Mouse (Mus musculus) G1E (cell line): Measurements from ENCODE around the gene Pdgfb.

Source experiments
- CTCF ChIP-seq: IDR thresholded peaks from 2 replicates; pipeline ENCODE4 v1.5.1; 2012; ENCODE audit warnings: low read depth, low read length, inconsistent platforms, mixed read lengths
- GATA1 ChIP-seq: IDR thresholded peaks from 2 replicates; pipeline ENCODE4 v1.6.1; 2012; ENCODE audit warnings: borderline replicate concordance, low read length, inconsistent platforms, mixed read lengths
- POLR2AphosphoS5 ChIP-seq: IDR thresholded peaks from 2 replicates; pipeline ENCODE4 v1.6.1; 2012; ENCODE audit warnings: low read depth, low read length, inconsistent platforms; ENCODE audit not compliant: insufficient replicate concordance

DNA sequence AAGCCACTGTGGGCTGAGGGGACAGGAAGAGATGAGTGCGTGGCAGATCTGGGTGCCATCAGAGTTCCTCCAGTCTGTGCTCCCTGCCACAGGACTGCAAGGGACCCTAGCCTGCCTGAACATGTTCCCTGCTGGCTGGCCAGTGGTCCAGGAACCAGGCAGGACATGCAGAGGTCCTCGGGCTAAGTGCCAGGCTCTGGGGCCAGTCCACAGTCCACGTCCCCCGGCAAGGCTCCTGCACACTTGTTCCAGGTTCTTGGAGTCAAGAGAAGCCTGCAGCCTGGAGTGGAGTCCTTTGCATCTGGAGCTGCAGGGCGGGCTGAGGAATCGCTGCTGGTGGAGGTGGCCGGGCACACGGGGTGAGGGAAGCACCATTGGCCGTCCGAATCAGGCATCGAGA, 18.0 kb downstream of the Pdgfb start:
- TF ChIP-seq CTCF (no peak), POLR2AphosphoS5 (no peak), GATA1 (no peak)
